Mouse (Mus musculus): ENCODE measurements around the gene Eif5a2.

Eif5a2 gene

GRCm38 (mm10) chr3:28808039-28808643 is 27.1 kb downstream of the Eif5a2 start:
- no peak for DNase-seq (ENCODE audit: low read depth, low spot score)

- DNase-seq (ENCODE audit: low read depth, low spot score), result no peak
These were observed 30.4 kb downstream of the Eif5a2 start for GRCm38 (mm10) chr3:28811441-28811840.

- peak; percentile 39 for DNase-seq (ENCODE audit: low read depth, low spot score)
These were observed 33.3 kb downstream of the Eif5a2 start for GRCm38 (mm10) chr3:28814361-28814760.

- no peak for DNase-seq (ENCODE audit: low read depth, low spot score)
These were observed 35.0 kb downstream of the Eif5a2 start for GRCm38 (mm10) chr3:28816010-28816540.

GRCm38 (mm10) chr3:28826272-28826671 is 45.2 kb downstream of the Eif5a2 start:
- no peak for DNase-seq (ENCODE audit: low read depth, low spot score)

GRCm38 (mm10) chr3:28827605-28828004 is 46.5 kb downstream of the Eif5a2 start:
- no peak for DNase-seq (ENCODE audit: low read depth, low spot score)

GRCm38 (mm10) chr3:28829454-28829853 is 48.4 kb downstream of the Eif5a2 start:
- DNase-seq (ENCODE audit: low read depth, low spot score), result no peak

GRCm38 (mm10) chr3:28836796-28837371 is 55.8 kb downstream of the Eif5a2 start:
- no peak for DNase-seq (ENCODE audit: low read depth, low spot score)

- DNase-seq (ENCODE audit: low read depth, low spot score), result no peak
These were observed 61.0 kb downstream of the Eif5a2 start for GRCm38 (mm10) chr3:28841886-28842649.

GRCm38 (mm10) chr3:28843231-28843630 is 62.2 kb downstream of the Eif5a2 start:
- no peak for DNase-seq (ENCODE audit: low read depth, low spot score)

- no peak for DNase-seq (ENCODE audit: low read depth, low spot score)
These were observed 66.0 kb downstream of the Eif5a2 start for GRCm38 (mm10) chr3:28847115-28847514.
